Mouse (Mus musculus): ENCODE results near the gene Tbc1d19.

Tbc1d19 gene

GRCm38 (mm10) chr5:53880724-53881123, 71.3 kb downstream of the Tbc1d19 start:
- in situ Hi-C loops (cut with MboI; ENCODE audit: low pct_unique_long_range_greater_than_20kb in 1 of 2, low sequenced_read_pairs in 2 of 2, unreplicated experiment in 1 of 2): no loop called here

- in situ Hi-C loops (cut with MboI; ENCODE audit: low pct_unique_long_range_greater_than_20kb in 1 of 2, low sequenced_read_pairs in 2 of 2, unreplicated experiment in 1 of 2): no loop called here
These were observed 72.1 kb downstream of the Tbc1d19 start for GRCm38 (mm10) chr5:53881381-53881990.

- in situ Hi-C loops (cut with MboI; ENCODE audit: low pct_unique_long_range_greater_than_20kb in 1 of 2, low sequenced_read_pairs in 2 of 2, unreplicated experiment in 1 of 2): no loop called here
These were observed 92.0 kb downstream of the Tbc1d19 start for GRCm38 (mm10) chr5:53901406-53901805.

- in situ Hi-C loops (cut with MboI; ENCODE audit: low pct_unique_long_range_greater_than_20kb in 1 of 2, low sequenced_read_pairs in 2 of 2, unreplicated experiment in 1 of 2): no loop called here
These were observed 93.4 kb downstream of the Tbc1d19 start for GRCm38 (mm10) chr5:53902757-53903156.

- in situ Hi-C loops (cut with MboI; ENCODE audit: low pct_unique_long_range_greater_than_20kb in 1 of 2, low sequenced_read_pairs in 2 of 2, unreplicated experiment in 1 of 2): no loop called here
These were observed 99.8 kb downstream of the Tbc1d19 start for GRCm38 (mm10) chr5:53909201-53909600.

GRCm38 (mm10) chr5:53920416-53920815, 111.0 kb downstream of the Tbc1d19 start:
- in situ Hi-C loops (cut with MboI; ENCODE audit: low pct_unique_long_range_greater_than_20kb in 1 of 2, low sequenced_read_pairs in 2 of 2, unreplicated experiment in 1 of 2): no loop called here

- in situ Hi-C loops (cut with MboI; ENCODE audit: low pct_unique_long_range_greater_than_20kb in 1 of 2, low sequenced_read_pairs in 2 of 2, unreplicated experiment in 1 of 2): no loop called here
These were observed 112.9 kb downstream of the Tbc1d19 start for GRCm38 (mm10) chr5:53922149-53922904.

GRCm38 (mm10) chr5:53924005-53924404, 114.6 kb downstream of the Tbc1d19 start:
- in situ Hi-C loops (cut with MboI; ENCODE audit: low pct_unique_long_range_greater_than_20kb in 1 of 2, low sequenced_read_pairs in 2 of 2, unreplicated experiment in 1 of 2): no loop called here

GRCm38 (mm10) chr5:53926301-53926855, 117.0 kb downstream of the Tbc1d19 start:
- in situ Hi-C loops (cut with MboI; ENCODE audit: low pct_unique_long_range_greater_than_20kb in 1 of 2, low sequenced_read_pairs in 2 of 2, unreplicated experiment in 1 of 2): no loop called here

- in situ Hi-C loops (cut with MboI; ENCODE audit: low pct_unique_long_range_greater_than_20kb in 1 of 2, low sequenced_read_pairs in 2 of 2, unreplicated experiment in 1 of 2): no loop called here
These were observed 118.5 kb downstream of the Tbc1d19 start for GRCm38 (mm10) chr5:53927886-53928285.

- in situ Hi-C loops (cut with MboI; ENCODE audit: low pct_unique_long_range_greater_than_20kb in 1 of 2, low sequenced_read_pairs in 2 of 2, unreplicated experiment in 1 of 2): no loop called here
These were observed 119.1 kb downstream of the Tbc1d19 start for GRCm38 (mm10) chr5:53928537-53928936.

- in situ Hi-C loops (cut with MboI; ENCODE audit: low pct_unique_long_range_greater_than_20kb in 1 of 2, low sequenced_read_pairs in 2 of 2, unreplicated experiment in 1 of 2): no loop called here
These were observed 119.8 kb downstream of the Tbc1d19 start for GRCm38 (mm10) chr5:53929205-53929614.

GRCm38 (mm10) chr5:53929814-53930213, 120.4 kb downstream of the Tbc1d19 start:
- in situ Hi-C loops (cut with MboI; ENCODE audit: low pct_unique_long_range_greater_than_20kb in 1 of 2, low sequenced_read_pairs in 2 of 2, unreplicated experiment in 1 of 2): no loop called here

- in situ Hi-C loops (cut with MboI; ENCODE audit: low pct_unique_long_range_greater_than_20kb in 1 of 2, low sequenced_read_pairs in 2 of 2, unreplicated experiment in 1 of 2): no loop called here
These were observed 121.6 kb downstream of the Tbc1d19 start for GRCm38 (mm10) chr5:53931011-53931410.

- in situ Hi-C loops (cut with MboI; ENCODE audit: low pct_unique_long_range_greater_than_20kb in 1 of 2, low sequenced_read_pairs in 2 of 2, unreplicated experiment in 1 of 2): no loop called here
These were observed 124.2 kb downstream of the Tbc1d19 start for GRCm38 (mm10) chr5:53933628-53934027.

- in situ Hi-C loops (cut with MboI; ENCODE audit: low pct_unique_long_range_greater_than_20kb in 1 of 2, low sequenced_read_pairs in 2 of 2, unreplicated experiment in 1 of 2): no loop called here
These were observed 124.6 kb downstream of the Tbc1d19 start for GRCm38 (mm10) chr5:53934040-53934439.

GRCm38 (mm10) chr5:53934826-53935225, 125.4 kb downstream of the Tbc1d19 start:
- in situ Hi-C loops (cut with MboI; ENCODE audit: low pct_unique_long_range_greater_than_20kb in 1 of 2, low sequenced_read_pairs in 2 of 2, unreplicated experiment in 1 of 2): no loop called here

GRCm38 (mm10) chr5:53937187-53937586, 127.8 kb downstream of the Tbc1d19 start:
- in situ Hi-C loops (cut with MboI; ENCODE audit: low pct_unique_long_range_greater_than_20kb in 1 of 2, low sequenced_read_pairs in 2 of 2, unreplicated experiment in 1 of 2): no loop called here

- in situ Hi-C loops (cut with MboI; ENCODE audit: low pct_unique_long_range_greater_than_20kb in 1 of 2, low sequenced_read_pairs in 2 of 2, unreplicated experiment in 1 of 2): no loop called here
These were observed 129.6 kb downstream of the Tbc1d19 start for GRCm38 (mm10) chr5:53939026-53939425.

Data from mouse embryonic stem cell (cell line).